Mouse (Mus musculus) right cerebral cortex, adult 2 months (tissue): Measurements from ENCODE around the gene Fbxo11.

Source experiments
- DNase-seq, 2 experiments: peaks; one replicate each; pipeline ENCODE4 v3.0.0; 2021 to 2022; ENCODE audit warnings: low spot score in 2 of 2

The Fbxo11 gene

GRCm38 (mm10) chr17:88065031-88065800, at the start of gene Fbxo11:
Gene Fbxo11, minus strand, starts transcription at chr17:88065291.
- DNase-seq: peak; percentile 42 to 48

GRCm38 (mm10) chr17:88113883-88114229, 48.8 kb upstream of the Fbxo11 start:
- DNase-seq: no peak

DNA sequence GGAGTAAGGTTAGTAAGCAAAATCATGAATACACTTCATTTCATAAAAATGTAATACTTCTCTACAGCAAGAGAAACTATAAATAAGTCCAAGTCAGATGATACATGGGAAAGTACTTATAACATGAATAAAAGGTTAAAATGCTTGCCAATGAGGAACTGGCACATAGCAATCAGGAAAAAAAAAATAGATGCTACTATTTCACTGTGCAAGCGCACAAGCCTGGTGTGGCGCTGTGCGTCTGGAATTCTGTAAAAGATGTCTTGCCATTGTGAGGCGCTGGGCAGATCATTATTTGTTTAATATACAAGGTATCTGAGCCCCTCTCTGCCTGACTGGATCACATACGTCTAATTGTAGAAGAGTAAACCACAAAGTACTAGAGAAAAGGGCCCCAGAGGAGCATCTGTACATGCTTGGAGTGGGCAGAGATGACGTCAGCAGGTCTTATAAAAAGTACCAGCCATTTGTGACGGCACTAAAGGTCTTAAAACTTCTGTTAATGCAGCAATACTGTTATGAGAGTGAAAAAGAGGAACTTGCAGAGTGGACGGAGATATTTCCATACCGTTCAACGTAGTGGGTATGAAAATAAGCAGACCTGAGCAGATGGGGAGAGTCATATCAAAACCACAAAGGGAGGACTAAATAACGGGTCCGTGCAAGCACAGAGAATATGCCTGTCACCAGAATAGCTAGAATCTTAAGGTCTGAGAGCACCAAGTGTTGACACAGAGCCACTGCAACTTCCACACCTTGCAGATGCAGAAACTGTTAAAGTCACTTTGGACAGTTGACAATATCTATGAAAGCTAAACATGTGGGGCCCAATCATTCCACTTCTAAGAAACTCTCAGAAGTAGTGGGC, 48.2 kb upstream of the Fbxo11 start:
- no peak for DNase-seq

DNA sequence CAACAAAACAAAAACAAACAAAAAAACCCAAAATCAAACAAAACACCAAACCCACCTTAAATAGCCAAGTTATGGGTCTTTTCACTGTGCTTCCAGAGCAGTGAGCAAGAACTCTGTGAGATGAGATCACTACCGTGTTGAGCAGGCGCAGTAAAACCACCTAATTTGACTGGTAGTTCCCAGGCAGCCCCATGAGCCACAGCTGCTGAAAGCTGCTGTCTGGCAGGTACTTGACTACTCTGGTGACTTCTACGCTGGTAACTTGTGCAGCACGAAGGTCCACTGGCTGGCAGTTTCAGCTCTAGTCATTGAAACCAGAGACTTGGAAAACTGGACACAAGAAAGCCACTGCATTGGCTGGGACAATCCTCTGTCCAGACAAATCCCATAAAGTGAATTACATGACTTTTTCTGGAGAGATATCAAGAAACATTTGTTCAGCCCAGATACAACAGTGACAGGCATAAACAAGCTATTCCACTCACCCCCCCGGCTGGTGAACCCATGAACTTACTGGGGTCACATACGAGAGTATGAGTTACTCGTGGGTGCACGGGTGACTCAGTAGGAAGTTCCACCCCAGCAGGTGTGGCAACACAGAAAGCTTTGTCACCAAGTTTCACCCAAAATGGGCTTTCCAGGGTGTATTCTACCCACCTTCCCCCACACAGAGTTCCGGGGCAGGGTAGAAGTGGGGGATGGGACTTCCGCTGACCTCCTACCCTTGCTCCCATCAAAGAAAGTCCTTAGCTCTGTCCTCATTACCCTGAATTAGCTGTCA, 47.0 kb upstream of the Fbxo11 start:
- DNase-seq: no peak

DNA sequence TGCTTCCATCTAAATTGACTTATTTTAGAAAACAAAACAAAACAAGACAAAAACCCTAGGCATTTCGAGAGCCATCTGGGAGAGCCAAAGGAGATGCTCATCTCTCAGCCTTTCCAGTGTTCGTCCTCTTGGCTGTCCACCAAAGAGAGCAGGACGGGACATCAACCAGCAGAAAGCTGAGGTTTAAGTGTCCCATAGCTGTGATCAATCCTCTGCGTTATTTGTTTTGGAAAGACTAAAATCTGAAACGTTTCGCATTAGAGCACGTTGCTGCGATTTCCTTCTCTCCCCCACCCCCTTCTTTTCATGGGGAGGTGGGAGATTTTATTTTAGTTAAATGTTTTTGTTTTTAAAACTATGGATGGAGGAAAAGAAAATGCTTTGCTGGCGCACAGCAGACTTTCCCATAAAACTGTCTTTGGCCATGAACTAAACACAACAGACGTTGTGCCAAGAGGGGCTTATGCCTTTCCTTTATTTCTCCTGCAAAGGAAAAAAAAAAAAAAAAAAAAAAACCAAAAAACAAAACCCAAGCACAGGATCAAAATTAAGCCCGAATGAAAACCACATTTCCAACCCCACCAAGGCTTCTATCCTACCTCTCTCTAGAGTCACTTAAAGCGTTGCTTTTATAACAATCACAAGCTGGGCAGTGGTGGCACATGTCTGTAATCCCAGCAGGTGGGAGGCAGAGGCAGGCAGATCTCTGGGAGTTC, 46.1 kb upstream of the Fbxo11 start:
- DNase-seq: no peak

GRCm38 (mm10) chr17:88107708-88108107, 42.6 kb upstream of the Fbxo11 start:
- DNase-seq: no peak

DNA sequence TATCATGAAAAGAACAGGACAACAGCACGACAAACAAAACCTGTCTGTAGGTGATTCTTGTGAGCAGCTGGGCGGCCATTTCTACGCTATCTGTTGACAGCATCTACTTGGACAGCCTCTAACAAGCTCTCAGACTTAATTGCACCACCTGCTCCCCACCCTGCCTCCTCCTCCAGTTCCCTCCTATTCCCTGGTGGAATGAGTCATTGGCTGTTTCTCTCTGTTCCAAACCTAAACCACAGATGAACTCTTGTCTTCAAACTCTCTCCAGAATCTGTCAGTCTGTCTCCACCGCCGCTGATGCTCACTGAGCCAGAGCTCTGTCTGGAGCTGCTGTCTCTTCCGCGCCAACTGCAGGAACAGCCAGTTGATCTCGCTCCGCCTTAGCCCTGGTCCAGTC, 41.3 kb upstream of the Fbxo11 start:
- peak; percentile 22 to 29 for DNase-seq

- DNase-seq: no peak
Measured at GRCm38 (mm10) chr17:88102597-88102996, 37.5 kb upstream of the Fbxo11 start.

GRCm38 (mm10) chr17:88098181-88098852, 33.2 kb upstream of the Fbxo11 start:
- no peak for DNase-seq

DNA sequence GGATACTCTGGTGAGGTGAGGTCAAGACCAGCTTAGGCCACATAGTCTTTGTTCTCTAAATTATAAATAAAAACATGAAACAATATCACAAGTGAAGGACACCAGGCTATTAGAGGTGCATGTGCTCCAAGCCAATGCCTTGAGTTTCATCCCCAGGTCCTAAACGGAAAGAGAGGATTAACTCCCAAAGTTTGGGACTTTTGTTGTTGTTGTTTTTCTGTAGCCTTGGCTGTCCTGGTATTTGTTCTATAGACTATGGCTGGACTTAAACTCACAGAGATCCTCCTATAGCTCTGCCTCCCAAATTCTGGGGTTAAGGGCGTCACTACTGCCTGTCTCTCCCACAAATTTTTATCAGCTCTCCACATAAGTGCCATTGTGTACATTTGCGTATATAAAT, 32.5 kb upstream of the Fbxo11 start:
- no peak for DNase-seq

- no peak for DNase-seq
Measured at GRCm38 (mm10) chr17:88096809-88097399, 31.8 kb upstream of the Fbxo11 start.

- DNase-seq: no peak
Measured at GRCm38 (mm10) chr17:88095517-88096198, 30.6 kb upstream of the Fbxo11 start.

- DNase-seq: no peak
Measured at GRCm38 (mm10) chr17:88094327-88094726, 29.2 kb upstream of the Fbxo11 start.

DNA sequence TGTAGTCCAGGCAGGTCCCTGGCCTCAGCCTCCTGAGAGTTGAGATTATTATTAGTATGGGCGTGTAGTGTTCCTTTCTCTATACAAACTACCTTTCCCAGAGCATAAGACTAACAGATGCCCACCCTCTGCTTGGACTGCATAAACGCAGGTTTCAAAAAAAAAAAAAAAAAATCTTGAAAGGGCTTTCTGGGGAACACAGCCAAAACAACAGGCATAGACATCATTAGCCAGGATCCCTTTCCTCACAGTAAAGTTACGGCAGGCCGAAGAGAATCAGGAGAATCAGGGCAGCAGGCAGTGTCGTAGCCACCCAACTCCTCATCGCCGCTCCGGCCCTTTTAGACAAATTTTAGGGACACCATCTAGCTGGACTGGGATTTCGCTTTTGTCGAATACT, 28.7 kb upstream of the Fbxo11 start:
- DNase-seq: no peak

DNA sequence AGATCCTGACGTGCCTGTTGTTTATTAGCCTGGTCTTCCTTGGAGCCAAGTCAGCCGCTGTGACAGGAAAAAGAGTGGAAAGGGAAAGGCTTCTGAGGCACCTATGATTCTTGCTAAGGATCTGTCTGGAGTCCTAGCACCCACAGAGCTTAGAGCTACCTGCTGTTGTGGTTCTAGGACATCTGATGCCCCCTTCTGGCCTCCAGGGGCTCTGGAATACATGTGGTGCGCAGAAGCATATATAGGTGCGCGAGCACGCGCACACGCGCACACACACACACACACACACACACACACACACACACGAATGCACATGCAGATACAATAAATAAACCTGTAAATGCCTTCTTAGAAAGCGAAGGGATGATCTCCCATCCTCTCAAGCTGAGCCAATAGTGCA, 20.9 kb upstream of the Fbxo11 start:
- no peak for DNase-seq

DNA sequence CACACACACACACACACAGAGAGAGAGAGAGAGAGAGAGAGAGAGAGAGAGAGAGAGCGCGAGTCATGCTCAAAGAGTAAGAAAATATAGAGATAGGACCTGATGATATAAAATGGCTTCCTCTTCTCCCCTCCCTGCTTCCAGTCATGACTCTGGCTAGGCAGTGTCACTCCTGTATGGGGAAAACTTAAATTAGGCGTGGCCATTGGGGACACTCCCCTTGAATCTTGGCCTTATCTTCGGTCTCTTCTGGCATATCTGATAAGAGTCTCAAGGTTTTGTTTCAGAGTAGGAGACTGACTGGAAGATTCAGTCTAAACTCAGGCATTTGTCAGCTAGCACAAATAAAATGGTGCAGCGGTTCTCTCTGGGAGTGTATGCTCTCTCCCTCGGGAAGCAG, 16.4 kb upstream of the Fbxo11 start:
- DNase-seq: no peak

GRCm38 (mm10) chr17:88079771-88080170, 14.7 kb upstream of the Fbxo11 start:
- no peak for DNase-seq

DNA sequence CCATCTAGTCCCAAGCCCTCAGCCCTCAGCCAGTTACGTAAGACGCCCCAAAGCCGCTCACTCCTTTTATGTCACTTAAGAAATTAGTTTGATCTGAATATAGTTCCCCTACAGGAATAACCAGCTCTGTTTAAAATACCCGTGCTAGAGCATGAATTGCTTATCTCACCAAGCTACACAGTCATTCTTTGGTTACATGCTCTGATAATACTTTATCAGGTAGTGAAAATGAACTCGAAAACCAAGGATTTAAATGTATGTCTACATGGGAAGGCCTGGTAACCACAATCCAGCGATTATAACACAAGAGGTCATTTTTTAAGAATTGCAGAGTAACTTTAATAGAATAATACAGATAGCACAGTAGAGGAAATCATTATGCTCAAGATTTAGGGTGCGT, 7.0 kb upstream of the Fbxo11 start:
- no peak for DNase-seq

- DNase-seq: no peak
Measured at GRCm38 (mm10) chr17:88068024-88068719, 3.1 kb upstream of the Fbxo11 start.
